Mouse (Mus musculus) neural tube, embryonic 11.5 days (tissue): ENCODE results near the gene Slc1a2. TPM values are rescaled to one million over a fixed set of nuclear protein-coding genes. Genes with fewer than 3 reads are reported as not detected.
A peak's percentile ranks its signal among the peaks of the same experiment; 100 is the strongest.

Source experiments
- ATAC-seq: fragments of 200-750 bp; cut with Nextera tagmentation; 2 replicates; pipeline ENCODE4 v1.8.0; 2017; ENCODE audit warnings: moderate number of reproducible peaks, mild to moderate bottlenecking, moderate TSS enrichment, moderate library complexity; ENCODE audit not compliant: insufficient read depth, low FRiP score, low TSS enrichment
- DNase-seq: peaks from one replicate; pipeline ENCODE4 v3.0.0-alpha.2; 2015; ENCODE audit warnings: low spot score
- H3K27ac ChIP-seq: fragments of 300-500 bp; sonication (generic); 2 replicates; pipeline ENCODE4 v1.5.1; 2014; ENCODE audit warnings: low read depth, mild to moderate bottlenecking, low read length
- H3K27me3 ChIP-seq: fragments of 300-500 bp; sonication (generic); 2 replicates; pipeline ENCODE4 v1.6.1; 2014; ENCODE audit warnings: mild to moderate bottlenecking, low read length, mixed read lengths; ENCODE audit not compliant: control insufficient read depth, insufficient read depth
- H3K36me3 ChIP-seq: fragments of 300-500 bp; sonication (generic); 2 replicates; pipeline ENCODE4 v1.6.1; 2014; ENCODE audit warnings: mild to moderate bottlenecking, low read length, moderate library complexity, mixed read lengths; ENCODE audit not compliant: control insufficient read depth, insufficient read depth
- H3K4me1 ChIP-seq: fragments of 300-500 bp; sonication (generic); 2 replicates; pipeline ENCODE4 v1.6.1; 2014; ENCODE audit warnings: low read length, mixed read lengths; ENCODE audit not compliant: control insufficient read depth, insufficient read depth
- H3K4me2 ChIP-seq: fragments of 300-500 bp; sonication (generic); 2 replicates; pipeline ENCODE4 v1.6.1; 2014; ENCODE audit warnings: low read depth, mild to moderate bottlenecking, moderate library complexity
- H3K4me3 ChIP-seq: fragments of 300-500 bp; sonication (generic); 2 replicates; pipeline ENCODE4 v1.5.1; 2014; ENCODE audit warnings: low read depth, low read length
- H3K9ac ChIP-seq: fragments of 300-500 bp; sonication (generic); 2 replicates; pipeline ENCODE4 v1.6.1; 2014; ENCODE audit warnings: mild to moderate bottlenecking, low read length
- H3K9me3 ChIP-seq: fragments of 300-500 bp; sonication (generic); 2 replicates; pipeline ENCODE4 v1.6.1; 2016; ENCODE audit warnings: low read length; ENCODE audit not compliant: control insufficient read depth
- WGBS: fragments of 180-500 bp; shearing (Covaris S2); extraction: QIAGEN DNeasy Blood & Tissue Kit; methylation state at CpG from one replicate; pipeline ENCODE4 v1.1.7; 2014; 5-methylcytosine and 5-hydroxymethylcytosine counted together
- polyA plus RNA-seq: library from polyadenylated mRNA; unstranded; fragments of >200 nt; fragmentation: Nextera tagmentation; extraction: Ambion mirVana; gene quantifications from 2 replicates; pipeline ENCODE4 v1.2.1, GENCODE M21; 2014

Gene Slc1a2
- polyA plus RNA-seq, 1 experiment from 2014 or later = 12.9 TPM

DNA sequence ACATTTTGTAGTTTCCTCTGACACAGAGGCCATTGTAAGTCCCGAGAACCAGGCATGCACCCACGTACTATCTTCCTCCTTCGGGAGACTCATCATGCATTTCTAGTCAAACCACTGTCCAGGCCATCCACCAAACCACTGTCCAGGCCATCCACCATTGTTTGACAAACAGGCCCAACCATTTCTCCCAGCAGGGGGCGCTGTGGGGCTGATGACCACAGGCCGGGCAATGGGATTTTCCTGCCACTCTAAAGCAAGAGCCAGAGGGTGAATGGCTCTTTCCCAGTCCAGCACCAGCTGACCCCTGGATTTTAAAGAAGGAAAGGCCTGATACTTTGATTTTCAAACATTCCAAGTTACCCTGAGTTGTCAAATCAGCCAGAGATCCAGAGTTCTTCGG, 16.8 kb downstream of the Slc1a2 start:
- Histone ChIP-seq H3K4me2 (no peak overlapping the region), H3K4me1 (no peaks in the 10 kb centered on the region), H3K9ac (no peak overlapping the region), H3K36me3 (no peaks in the 10 kb centered on the region), H3K27me3 (no peaks in the 10 kb centered on the region), H3K4me3 (no peak overlapping the region), H3K9me3 (no peaks in the 10 kb centered on the region), H3K27ac (no peak overlapping the region)
- WGBS = 70% methylated on average over 6 of the region's 6 CpGs
- DNase-seq = peak; percentile 43
- no peak for ATAC-seq

DNA sequence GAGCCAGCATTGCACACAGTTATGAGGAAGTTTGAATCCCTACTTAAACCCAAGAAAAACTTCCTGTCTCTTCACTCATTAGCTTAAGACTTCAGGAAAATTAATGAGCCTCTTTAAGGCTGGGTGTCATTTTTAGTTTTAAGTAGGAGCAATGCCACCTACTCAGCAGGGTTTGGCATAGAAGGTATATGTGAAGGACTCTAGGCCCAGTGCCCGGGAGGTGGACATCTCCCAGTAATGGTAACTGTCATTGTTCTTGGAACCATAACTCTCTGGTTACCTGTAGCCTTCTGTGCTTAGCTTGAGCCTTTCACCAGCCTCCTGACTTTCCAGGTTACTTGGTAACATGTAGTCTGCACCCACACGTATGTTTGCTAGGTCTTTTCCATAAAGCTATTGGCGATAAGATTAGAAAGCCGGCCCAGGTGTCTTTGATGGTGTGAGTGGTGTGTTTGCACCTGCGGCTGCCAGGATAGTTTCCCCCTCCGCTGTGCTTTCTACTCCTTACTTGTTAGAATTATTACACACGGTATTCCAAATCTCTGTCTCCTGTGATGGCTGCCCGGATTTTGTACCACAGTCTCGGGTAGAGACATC, 18.4 kb downstream of the Slc1a2 start:
- no peaks in the 10 kb centered on the region for H3K9me3 ChIP-seq
- no peak for ATAC-seq
- no peak for DNase-seq
- no peaks in the 10 kb centered on the region for H3K4me1 ChIP-seq
- no peak overlapping the region for H3K9ac ChIP-seq
- no peak overlapping the region for H3K27ac ChIP-seq
- H3K4me2 ChIP-seq = no peak overlapping the region
- WGBS = 91% methylated on average over 9 of the region's 9 CpGs
- H3K4me3 ChIP-seq = no peak overlapping the region
- no peaks in the 10 kb centered on the region for H3K27me3 ChIP-seq
- H3K36me3 ChIP-seq = no peaks in the 10 kb centered on the region

DNA sequence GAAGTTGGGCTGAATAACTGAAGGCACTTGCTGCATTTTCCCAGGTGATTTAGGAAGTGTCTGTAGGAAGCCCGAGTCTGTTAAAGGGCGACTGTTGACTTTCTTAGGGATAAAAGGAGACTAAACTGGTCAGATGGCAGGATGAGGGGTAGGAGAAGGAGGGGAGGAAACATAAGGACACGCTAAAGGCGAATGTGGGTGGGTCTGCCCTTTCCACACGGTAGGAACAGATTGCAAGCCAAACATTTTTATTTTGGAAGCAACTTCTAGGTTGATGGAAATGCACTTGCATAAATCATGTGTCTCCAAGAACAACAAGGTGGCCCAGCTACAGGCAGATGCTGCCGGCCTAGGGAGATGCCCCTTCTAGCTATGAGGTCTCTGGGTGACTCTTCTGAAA, 18.9 kb downstream of the Slc1a2 start:
- no peaks in the 10 kb centered on the region for H3K9me3 ChIP-seq
- 79% methylated on average over 6 of the region's 6 CpGs for WGBS
- no peak overlapping the region for H3K4me2 ChIP-seq
- H3K4me3 ChIP-seq = no peak overlapping the region
- no peaks in the 10 kb centered on the region for H3K4me1 ChIP-seq
- no peaks in the 10 kb centered on the region for H3K36me3 ChIP-seq
- no peak for ATAC-seq
- no peak overlapping the region for H3K27ac ChIP-seq
- H3K27me3 ChIP-seq = no peaks in the 10 kb centered on the region
- no peak overlapping the region for H3K9ac ChIP-seq
- DNase-seq = no peak

DNA sequence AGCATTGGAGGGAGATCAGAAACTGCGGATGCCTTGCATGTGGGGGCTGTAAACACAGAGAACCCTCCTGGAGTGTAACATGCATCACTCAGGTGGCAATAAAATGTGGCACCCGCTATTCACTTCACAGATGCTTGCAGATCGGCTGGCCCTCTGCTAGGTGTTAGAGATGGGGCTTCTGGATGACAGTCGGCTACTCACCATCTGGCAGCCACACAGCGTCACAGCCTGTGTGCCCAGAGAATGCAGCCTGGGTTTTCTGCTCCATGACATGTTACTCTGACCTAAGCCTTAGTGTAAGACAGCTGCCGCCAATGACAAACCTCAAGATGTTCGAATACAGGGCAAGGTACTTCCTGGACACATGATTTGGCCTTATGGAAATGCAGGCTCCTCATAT, 22.9 kb downstream of the Slc1a2 start:
- Histone ChIP-seq H3K9me3 (no peaks in the 10 kb centered on the region), H3K4me1 (no peaks in the 10 kb centered on the region; the same call in 1 of the 2 replicates), H3K4me2 (no peak overlapping the region), H3K36me3 (no peaks in the 10 kb centered on the region), H3K4me3 (no peak overlapping the region), H3K27me3 (no peaks in the 10 kb centered on the region), H3K27ac (no peak overlapping the region), H3K9ac (no peak overlapping the region)
- 59% methylated on average over 7 of the region's 7 CpGs for WGBS
- DNase-seq (no peak), ATAC-seq (peak; percentile 22; the same call in 1 of the 2 replicates)

DNA sequence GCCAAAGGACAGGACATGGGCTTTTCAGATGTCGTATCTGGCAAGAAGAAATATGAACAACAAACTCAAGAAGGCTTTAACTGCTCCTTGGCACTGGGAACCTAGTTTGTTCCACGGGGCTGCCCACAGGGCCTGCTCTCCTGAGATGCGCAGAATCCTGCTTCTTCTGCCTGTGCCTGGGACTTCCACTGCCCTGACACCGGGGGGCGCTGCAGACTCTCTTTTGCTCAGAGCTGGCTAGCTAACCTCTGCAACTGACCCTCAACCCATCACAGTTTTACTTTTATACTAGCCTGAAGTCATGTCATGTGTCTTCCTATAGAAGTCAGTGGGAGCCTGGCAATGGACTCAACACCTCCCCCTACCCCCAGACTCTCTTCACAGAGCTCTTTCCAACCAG, 23.7 kb downstream of the Slc1a2 start:
- Histone ChIP-seq H3K27me3 (no peaks in the 10 kb centered on the region), H3K36me3 (no peaks in the 10 kb centered on the region), H3K27ac (no peak overlapping the region), H3K4me2 (no peak overlapping the region), H3K9me3 (no peaks in the 10 kb centered on the region), H3K9ac (no peak overlapping the region), H3K4me3 (no peak overlapping the region), H3K4me1 (no peaks in the 10 kb centered on the region; the same call in 1 of the 2 replicates)
- peak; percentile 24 for DNase-seq
- 50% methylated on average over 5 of the region's 5 CpGs for WGBS
- ATAC-seq = no peak

- Histone ChIP-seq H3K9me3 (no peaks in the 10 kb centered on the region), H3K4me1 (no peaks in the 10 kb centered on the region; the same call in 1 of the 2 replicates), H3K27me3 (no peaks in the 10 kb centered on the region), H3K4me2 (no peak overlapping the region), H3K27ac (no peak overlapping the region), H3K9ac (no peak overlapping the region), H3K36me3 (no peaks in the 10 kb centered on the region), H3K4me3 (no peak overlapping the region)
- WGBS = 84% methylated on average over 7 of the region's 7 CpGs
- ATAC-seq (no peak; the same call in 1 of the 2 replicates), DNase-seq (no peak)
These were observed 27.1 kb downstream of the Slc1a2 start for GRCm38 (mm10) chr2:102685371-102686107.

DNA sequence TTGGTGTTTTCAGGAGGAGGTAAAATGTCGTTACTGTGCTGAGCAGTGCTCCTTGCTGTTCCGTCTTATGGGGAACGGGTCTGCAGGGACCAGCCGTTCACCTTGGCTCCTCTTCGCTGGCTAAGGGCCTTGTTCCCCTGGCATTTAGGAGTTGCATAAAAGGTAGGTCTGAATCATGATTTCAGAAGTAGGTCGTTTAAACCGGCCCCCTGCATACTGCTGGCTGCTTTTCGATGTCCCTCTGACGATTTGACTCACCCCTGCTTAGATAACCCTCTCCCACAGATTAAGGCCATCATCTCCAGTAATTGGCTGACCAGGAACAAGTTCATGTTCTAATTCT, 27.6 kb downstream of the Slc1a2 start:
- Histone ChIP-seq H3K9ac (no peak overlapping the region), H3K4me2 (no peak overlapping the region), H3K36me3 (no peaks in the 10 kb centered on the region), H3K27me3 (no peaks in the 10 kb centered on the region), H3K27ac (no peak overlapping the region), H3K4me3 (no peak overlapping the region), H3K9me3 (no peaks in the 10 kb centered on the region), H3K4me1 (no peaks in the 10 kb centered on the region; the same call in 1 of the 2 replicates)
- 74% methylated on average over 9 of the region's 9 CpGs for WGBS
- DNase-seq (no peak), ATAC-seq (no peak)

DNA sequence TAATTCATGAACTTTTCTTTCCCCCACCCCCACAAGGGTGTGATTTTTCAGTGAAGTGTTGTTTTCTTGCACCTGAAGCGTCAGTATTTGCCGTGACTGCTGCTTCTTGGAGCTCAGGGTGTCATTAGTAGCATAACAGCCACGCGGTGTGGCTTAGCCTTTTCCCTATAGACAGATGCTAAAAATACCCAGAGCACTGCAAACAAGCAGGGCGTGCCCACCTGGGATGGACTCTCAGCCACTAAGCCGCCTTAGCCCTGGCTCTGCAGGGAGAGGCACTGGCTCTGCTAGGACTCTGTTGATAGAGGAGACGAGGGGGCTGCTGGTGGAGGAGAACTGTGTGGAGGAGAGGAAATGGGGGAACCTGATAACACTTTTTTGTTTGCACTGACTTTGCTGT, 35.1 kb downstream of the Slc1a2 start:
- no peak for DNase-seq
- Histone ChIP-seq H3K27me3 (no peaks in the 10 kb centered on the region), H3K36me3 (no peaks in the 10 kb centered on the region), H3K27ac (no peak overlapping the region), H3K4me1 (no peaks in the 10 kb centered on the region), H3K9ac (no peak overlapping the region), H3K9me3 (no peaks in the 10 kb centered on the region), H3K4me3 (no peak overlapping the region), H3K4me2 (no peak overlapping the region)
- no peak for ATAC-seq
- 66% methylated on average over 7 of the region's 7 CpGs for WGBS

DNA sequence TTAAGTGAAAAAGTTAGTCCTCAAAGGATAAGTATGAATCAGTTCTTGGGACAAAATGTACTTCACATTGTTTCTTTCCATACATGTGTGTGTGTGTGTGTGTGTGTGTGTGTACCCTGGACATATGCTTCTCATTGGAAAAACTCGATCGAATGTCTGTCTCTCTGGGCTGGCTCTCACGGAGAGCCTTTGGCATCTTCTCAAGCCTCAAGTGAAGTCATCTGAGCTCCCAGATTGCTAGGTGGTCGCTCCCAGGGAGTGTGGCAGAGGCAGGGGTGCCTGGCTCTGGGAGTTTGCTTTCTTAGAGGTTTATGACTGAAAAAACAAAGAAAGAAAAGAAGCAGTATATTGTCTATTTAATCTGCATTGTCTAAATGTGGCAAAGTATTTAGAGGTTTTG, 36.3 kb downstream of the Slc1a2 start:
- Histone ChIP-seq H3K27me3 (no peaks in the 10 kb centered on the region), H3K27ac (no peak overlapping the region), H3K4me2 (no peak overlapping the region), H3K9ac (no peak overlapping the region), H3K36me3 (no peaks in the 10 kb centered on the region), H3K9me3 (no peaks in the 10 kb centered on the region), H3K4me3 (no peak overlapping the region), H3K4me1 (no peaks in the 10 kb centered on the region)
- ATAC-seq (no peak), DNase-seq (no peak)
- WGBS = 70% methylated on average over 4 of the region's 4 CpGs
